Mouse (Mus musculus): Measurements from ENCODE around the gene Trim15.
A peak's percentile ranks its signal among the peaks of the same experiment; 100 is the strongest.
"Not testable (repeated sequence)": the region's sequence is repeated elsewhere in the genome, so short reads cannot be mapped to it uniquely, and the experiment has no call there.

The Trim15 gene

DNA sequence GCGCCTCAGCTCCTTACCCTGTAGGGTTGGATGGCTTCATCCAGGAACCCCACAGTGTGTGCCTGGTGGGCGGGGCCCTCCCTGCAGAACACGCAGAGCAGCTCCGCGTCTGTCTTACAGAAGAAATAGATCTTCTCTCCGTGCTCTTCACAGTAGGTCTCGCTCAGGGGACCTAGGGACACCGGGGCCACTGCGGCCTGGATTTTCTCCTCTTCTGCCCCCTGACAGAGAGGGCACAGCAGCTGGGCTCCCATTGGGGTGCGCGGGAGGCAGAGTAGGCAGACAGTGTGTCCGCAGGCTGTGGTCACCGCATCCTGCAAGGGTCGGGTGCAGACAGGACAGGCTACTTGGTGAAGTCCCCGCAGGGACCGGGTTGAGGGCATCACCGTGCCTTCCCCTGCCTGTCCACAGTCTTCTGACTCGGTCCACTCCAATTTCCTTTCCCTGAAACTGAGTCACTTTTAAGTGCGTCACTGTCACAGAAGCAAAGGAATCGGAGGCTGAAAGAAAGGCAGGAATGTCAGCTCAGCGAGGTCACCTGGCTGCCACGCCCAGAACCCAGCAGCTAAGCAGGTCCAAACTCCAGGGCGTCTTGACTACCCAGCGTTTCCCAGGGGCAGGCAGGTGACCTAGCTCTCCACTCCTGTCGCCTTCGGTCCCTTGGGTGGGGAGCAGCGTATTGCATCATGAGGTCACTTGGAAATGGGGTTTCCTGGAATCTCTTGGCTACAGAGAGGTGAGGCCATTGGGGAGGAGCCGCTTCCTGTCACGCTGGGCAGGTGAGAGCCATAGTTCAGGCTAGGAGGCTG is at the start of gene Trim15:
TSS of gene Trim15 (minus strand) at position 492 of the 809 bp plus-strand sequence.
- no peak for DNase-seq

- peak; percentile 21 for DNase-seq
Measured at GRCm38 (mm10) chr17:36915076-36915475, 48.1 kb upstream of the Trim15 start.

GRCm38 (mm10) chr17:36914108-36914507 is 47.1 kb upstream of the Trim15 start:
- peak; percentile 49 for DNase-seq

GRCm38 (mm10) chr17:36912031-36912430 is 45.0 kb upstream of the Trim15 start:
- DNase-seq: no peak

DNA sequence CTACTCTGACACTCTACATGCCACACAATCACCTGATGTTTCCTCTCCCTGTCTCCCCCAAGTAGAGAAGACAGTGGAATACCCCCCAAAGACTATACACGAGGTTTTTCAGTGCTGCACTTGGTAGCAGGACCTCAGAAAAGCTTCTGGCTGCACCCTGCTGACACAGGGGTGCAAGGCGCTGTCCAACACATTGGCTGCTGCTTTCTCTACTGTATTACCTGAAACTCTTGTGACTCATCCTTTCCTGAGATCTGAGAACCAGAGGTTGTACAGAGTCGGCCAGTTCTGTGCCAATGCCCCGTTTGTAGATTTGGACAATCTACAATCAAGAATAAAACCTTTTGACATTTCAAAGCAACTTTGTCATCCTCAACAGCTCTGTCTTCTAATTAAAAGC is 42.8 kb upstream of the Trim15 start:
- DNase-seq: no peak

DNA sequence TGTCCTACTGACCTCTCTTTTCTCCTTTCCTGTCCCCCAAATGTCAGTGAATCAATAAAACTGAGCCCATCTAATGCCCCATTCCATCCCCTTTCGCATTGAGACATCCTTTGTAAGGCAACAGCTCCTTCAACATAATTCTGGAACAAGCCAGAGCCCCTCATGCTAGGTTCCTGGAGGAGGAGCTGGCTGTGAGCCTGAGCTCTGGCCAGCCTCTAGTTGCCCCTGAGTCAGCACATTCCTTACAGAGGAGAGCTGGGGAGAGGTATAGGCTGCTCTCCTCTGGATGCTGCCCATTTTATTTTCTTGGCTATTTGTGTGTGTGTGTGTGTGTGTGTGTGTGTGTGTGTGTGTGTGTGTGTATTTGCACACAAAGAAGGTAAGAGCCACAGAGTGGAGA is 41.2 kb upstream of the Trim15 start:
- DNase-seq: no peak

- DNase-seq: no peak
Measured at GRCm38 (mm10) chr17:36903651-36904050, 36.6 kb upstream of the Trim15 start.

DNA sequence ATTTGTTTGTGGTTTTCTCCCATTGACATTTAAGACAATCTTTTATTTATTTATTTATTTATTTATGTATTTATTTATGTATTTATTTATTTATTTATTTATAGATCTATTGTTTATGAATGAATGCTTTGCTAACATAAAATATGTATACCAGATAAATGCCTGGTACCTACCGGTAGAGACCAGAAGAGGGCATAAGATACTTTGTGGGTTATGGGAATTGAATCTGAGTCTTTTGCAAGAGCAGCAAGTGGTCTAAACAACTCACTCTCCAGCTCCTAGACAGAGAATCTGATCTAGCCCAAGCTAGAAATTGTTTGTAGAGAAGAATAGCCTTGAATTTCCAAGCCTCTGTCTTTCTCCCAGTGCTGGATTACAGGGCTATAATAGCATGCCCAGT is 33.7 kb upstream of the Trim15 start:
- DNase-seq: no peak

GRCm38 (mm10) chr17:36900001-36900400 is 33.0 kb upstream of the Trim15 start:
- DNase-seq: no peak

DNA sequence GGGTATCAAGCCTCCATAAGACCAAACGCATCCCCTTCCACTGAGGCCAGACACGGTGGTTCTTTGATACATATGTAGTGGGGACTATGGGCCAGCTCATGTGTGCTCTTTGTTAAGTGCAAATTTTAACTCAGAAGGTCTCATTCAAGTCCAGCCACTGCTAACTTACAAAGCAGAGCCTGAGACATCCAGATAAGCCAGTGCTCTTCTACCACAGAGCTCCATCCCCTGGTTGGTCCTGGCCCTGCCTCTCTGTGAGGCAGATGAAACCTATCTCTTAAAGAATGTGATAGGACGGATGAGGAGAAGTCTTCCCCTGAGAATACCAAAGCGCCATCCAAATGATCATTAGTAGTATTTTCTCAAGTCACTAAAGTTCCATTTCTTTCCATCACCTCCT is 32.4 kb upstream of the Trim15 start:
- no peak for DNase-seq

- DNase-seq: no peak
Measured at GRCm38 (mm10) chr17:36897552-36898205, 30.7 kb upstream of the Trim15 start, which contains the start of gene Trim31. Gene Trim31 (plus strand): TSS chr17:36898118.

DNA sequence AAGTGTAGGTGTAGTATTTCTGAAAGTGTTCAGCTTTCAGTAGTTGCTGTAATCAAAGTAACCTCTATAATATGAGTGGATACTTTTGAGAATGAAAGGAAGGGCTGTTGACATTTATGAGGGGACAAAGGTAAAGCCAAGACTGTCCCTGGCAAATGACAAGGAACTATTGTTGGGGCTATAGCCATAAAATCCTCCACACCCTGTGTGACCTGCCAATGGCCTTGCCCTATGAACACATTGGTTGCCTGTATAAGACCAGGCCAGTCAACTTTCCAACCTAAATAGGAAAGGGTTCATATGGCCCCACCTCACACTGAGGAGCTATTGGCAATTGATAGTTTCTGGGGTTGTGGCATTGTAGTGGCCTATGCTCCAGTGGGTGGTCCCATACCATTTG is 30.1 kb upstream of the Trim15 start:
- no peak for DNase-seq

GRCm38 (mm10) chr17:36896583-36896982 is 29.6 kb upstream of the Trim15 start:
- DNase-seq: no peak

DNA sequence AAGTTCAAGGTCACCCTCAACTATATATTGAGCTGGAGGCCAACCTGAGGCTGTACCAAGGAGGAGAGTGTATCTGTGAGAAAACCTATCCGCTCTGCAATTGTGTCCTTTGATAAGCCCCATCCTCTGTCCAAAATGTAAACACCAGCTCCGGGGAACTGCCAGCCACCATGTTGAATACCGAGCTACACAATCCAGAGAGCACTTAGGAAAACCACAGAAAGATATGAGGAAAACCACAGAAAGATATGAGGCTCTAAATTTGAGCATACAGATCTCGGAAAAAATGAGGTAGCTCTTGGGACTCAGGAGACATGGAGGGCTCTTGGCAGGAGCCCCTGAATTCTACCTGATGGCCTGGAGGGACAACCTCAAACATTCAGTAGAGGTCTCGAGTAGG is 26.4 kb upstream of the Trim15 start:
- DNase-seq: no peak

- no peak for DNase-seq
Measured at GRCm38 (mm10) chr17:36892362-36892761, 25.4 kb upstream of the Trim15 start.

DNA sequence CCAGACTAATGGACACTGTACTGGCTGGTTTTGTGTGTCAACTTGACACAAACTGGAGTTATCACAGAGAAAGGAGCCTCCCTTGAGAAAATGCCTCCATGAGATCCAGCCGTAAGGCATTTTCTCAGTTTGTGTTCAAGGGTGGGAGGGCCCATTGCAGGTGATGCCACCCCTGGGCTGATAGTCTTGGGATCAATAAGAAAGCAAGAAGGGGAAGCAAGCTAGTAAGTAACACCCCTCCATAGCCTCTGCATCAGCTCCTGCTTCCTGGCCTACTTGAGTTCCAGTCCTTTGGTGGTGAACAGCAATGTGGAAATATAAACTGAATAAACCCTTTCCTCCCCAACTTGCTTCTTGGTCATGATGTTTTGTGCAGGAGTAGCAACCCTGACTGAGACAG is 24.5 kb upstream of the Trim15 start:
- DNase-seq: not testable (repeated sequence)

DNA sequence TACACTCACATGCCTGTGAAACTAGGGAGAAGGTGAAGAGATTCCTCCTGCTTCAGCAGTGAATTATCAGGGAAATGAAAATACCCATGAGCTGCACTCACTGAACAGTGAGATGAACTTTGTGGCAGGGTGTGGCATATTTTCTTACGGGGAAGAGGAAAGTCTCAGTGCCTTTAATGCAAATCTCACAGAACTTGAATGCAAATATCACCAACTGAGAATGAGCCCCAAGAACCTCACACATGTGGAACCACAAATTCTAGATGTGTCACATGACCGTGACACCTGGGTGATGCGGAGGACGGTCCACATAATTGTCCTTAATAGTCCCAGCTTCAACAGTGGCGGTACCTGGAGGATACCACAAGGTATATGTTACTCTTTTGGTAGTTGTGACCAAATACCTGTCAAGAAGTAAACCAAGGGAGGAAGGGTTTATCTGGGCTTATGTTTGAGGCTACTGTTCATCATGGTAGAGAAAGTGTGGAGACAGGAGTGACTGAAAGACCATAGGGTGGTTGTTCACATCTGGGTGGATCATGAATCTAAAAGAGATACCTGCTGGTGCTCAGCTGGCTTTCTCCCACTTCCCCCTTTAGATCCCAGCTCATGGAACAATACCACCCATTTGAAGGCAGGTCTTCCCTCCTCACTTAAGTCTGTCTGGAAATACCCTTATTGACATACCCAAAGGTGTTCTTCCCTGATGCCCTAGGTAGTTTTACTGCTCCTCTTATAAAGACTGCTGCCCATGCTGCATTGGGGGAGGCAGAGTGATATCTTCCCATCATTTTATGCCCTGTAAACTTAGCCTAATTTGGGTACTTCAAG is 23.3 kb upstream of the Trim15 start, which contains the start of gene Trim40:
TSS of gene Trim40 (minus strand) at position 51 of the 831 bp plus-strand sequence.
- DNase-seq: no peak

GRCm38 (mm10) chr17:36885132-36885790 is 18.3 kb upstream of the Trim15 start:
- DNase-seq: no peak

DNA sequence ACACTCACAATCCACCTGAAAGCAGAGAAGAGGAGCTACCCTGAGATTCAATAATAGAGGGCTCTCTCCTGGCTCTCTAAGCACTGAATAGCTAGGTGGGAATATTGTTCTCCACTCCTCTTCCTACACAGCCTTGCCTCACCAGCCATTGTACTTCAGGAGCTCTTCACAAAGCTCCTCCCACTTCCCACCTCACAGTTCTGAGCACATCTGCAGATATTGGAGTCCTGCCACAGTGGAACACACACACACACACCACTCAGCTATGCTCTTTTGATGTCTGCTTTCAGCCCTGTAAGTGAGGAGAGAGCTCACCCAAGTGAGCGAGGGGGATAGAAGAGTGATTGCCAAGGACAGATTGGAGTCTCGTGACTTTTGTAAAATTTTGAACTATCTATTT is 16.3 kb upstream of the Trim15 start:
- no peak for DNase-seq

DNA sequence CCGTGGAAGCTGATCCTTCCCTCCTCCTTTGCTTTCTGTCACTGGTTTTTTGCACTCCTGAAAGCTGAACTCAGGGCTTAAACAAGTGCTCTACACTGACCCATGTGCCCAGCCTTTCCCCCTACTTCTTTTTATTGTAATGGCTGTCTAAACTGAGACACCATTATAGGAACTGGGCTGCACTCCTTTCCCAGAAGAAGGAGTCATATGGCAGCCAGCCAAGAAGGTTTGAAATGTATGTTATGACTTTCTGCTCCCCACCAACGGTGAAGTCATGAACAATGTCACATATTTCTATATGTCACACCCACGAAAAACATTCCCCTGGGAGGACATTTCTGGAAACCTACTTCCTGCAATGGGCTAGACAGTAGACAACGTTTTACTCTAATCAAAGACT is 7.6 kb upstream of the Trim15 start:
- DNase-seq: no peak

- no peak for DNase-seq
Measured at GRCm38 (mm10) chr17:36869955-36870810, 3.2 kb upstream of the Trim15 start.

Data from cerebellum, adult 11-12 months (tissue).